Mouse (Mus musculus) heart, postnatal 14 days (tissue): ENCODE measurements at regions not wholly inside any gene's neighbourhood (a gene's known extent, or its start where the extent isn't known, plus 50 kb on each side); places are given as distances from the start of the nearest gene placed in this dataset.

Source experiments
- DNase-seq, 2 experiments: peaks; one replicate each; pipeline ENCODE4 v3.0.0; 2021 to 2022
- intact Hi-C: fragments of 180-260 bp; cut with DNase I; formaldehyde crosslinking; loops from one replicate; pipeline ENCODE4 v1.15.1; 2025

DNA sequence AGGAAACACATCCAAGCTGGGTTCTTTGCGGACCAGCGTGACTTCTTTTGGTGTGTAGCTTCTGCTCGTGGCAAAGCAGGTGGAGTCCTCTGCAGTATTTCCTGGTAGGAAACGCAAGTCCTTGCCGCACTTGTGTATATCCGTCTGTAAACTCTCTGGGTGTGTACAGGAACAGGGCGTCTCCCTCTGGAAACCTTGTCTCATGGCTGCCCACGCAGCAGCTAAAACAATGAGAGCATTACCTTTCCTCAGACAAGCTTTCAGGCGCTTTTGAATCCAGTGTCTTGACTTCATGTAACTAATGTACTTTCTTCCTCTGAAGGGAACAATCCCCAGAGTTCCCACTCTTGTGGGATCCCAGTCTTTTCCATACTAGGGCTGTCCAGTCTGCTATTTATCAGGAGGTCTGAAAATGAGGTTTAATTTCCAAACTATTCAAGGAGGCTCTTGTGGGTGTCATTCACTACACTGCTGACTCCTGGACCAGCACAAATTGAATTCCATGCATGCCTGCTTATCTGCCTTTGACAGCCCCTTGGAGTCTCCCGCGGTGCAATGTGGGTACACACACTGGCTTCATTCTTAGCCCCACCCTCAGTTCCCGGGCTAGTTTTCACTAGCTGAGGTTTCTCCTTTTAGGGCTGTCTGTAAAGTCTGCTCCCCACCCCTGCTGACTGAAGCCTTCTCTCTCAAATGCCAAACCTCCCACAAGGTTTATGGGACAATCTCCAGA lies 161.6 kb upstream of the Anxa10 start:
- DNase-seq = peak; percentile 13 to 47
- intact Hi-C loops = no loop called here

- no peak for DNase-seq
- intact Hi-C loops = no loop called here
Observed at GRCm38 (mm10) chr8:62250551-62250950, 127.6 kb upstream of the Anxa10 start.
